Mouse (Mus musculus): ENCODE measurements around the gene Ifih1. TPM values are rescaled to one million over a fixed set of nuclear protein-coding genes. Genes with fewer than 3 reads are reported as not detected.

The Ifih1 gene
- polyA plus RNA-seq, 1 experiment from 2014 or later = 0.93 TPM

DNA sequence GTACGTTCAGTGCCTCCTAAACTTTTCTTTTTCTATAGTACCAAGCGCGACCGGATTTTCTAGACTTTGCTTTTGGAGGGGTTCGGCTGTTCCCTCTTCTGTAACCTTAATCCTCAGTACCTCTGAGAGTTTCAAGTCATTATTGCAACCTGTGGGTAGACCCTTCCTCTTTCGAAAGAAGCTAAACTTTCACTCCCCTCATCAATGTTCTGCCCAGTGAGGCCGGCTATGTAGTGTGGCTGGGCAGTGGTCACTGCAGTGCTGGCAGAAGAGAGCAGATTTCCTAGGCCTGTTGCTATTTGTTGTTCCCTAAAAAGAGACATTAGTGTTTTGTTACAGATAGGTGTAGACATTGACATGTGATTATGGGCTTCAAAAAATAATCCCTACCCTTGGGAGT is 18.8 kb upstream of the Ifih1 start:
- H3K4me1 ChIP-seq (ENCODE audit: control insufficient read depth, insufficient read depth, low read length) = no peaks in the 10 kb centered on the region
- no peak overlapping the region for H3K27ac ChIP-seq (ENCODE audit: low read depth, low read length)
- DNase-seq (ENCODE audit: low spot score, missing footprints) (no peak), ATAC-seq (ENCODE audit: low FRiP score) (no peak)
- H3K9ac ChIP-seq (ENCODE audit: low read length) = no peak overlapping the region
- H3K27me3 ChIP-seq (ENCODE audit: control insufficient read depth, insufficient read depth, low read length) = no peaks in the 10 kb centered on the region
- no peaks in the 10 kb centered on the region for H3K36me3 ChIP-seq (ENCODE audit: control insufficient read depth, insufficient read depth, low read length)
- no peak overlapping the region for H3K4me2 ChIP-seq
- WGBS = 67% methylated on average over 7 of the region's 7 CpGs
- H3K4me3 ChIP-seq (ENCODE audit: low read depth, low read length) = no peak overlapping the region
- no peaks in the 10 kb centered on the region for H3K9me3 ChIP-seq (ENCODE audit: control insufficient read depth, low read length)

DNA sequence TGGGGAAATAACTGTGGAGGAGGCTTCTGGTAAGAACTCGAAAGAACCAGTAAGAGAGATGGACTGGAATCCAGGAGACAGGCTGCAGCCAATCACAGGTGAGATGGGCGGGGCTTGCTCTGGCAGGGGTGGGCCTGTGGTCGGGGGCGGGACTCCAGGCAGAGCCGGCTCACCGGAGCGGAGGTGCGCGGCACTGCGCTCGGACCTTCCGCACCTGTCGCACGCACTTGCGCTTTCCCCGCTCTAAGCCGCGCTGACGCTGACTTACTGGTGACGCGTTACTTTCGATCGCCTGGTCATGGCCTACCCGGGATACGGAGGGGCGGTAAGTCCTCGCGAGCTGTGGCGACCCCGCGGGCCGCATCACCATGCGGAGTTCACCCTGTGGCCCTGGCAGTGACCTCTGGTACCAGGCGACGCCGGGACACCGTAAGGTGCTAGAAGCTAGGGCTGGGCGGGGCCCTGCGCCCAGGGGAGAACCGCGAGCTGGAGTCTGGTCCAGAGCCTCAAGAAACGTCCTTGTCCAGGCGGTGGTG is 18.1 kb upstream of the Ifih1 start, which contains the start of gene Gca:
Gca (plus strand) TSS at position 151 of the 536 bp plus-strand sequence.
- H3K9ac ChIP-seq (ENCODE audit: low read length) = peak within 1 kb of the TSS; percentile 54
- WGBS = under 1% methylated on average over 43 of the region's 43 CpGs
- H3K9me3 ChIP-seq (ENCODE audit: control insufficient read depth, low read length) = no peaks in the 10 kb centered on the region
- H3K4me2 ChIP-seq = peak within 1 kb of the TSS; percentile 85
- ATAC-seq (ENCODE audit: low FRiP score) (peak; percentile 98), DNase-seq (ENCODE audit: low spot score, missing footprints) (peak; percentile 97)
- H3K4me3 ChIP-seq (ENCODE audit: low read depth, low read length) = peak within 1 kb of the TSS; percentile 53
- no peak within 1 kb of the TSS for H3K27ac ChIP-seq (ENCODE audit: low read depth, low read length)
- H3K36me3 ChIP-seq (ENCODE audit: control insufficient read depth, insufficient read depth, low read length) = no peaks in the 10 kb centered on the region
- H3K27me3 ChIP-seq (ENCODE audit: control insufficient read depth, insufficient read depth, low read length) = no peaks in the 10 kb centered on the region
- H3K4me1 ChIP-seq (ENCODE audit: control insufficient read depth, insufficient read depth, low read length) = no peaks in the 10 kb centered on the region

DNA sequence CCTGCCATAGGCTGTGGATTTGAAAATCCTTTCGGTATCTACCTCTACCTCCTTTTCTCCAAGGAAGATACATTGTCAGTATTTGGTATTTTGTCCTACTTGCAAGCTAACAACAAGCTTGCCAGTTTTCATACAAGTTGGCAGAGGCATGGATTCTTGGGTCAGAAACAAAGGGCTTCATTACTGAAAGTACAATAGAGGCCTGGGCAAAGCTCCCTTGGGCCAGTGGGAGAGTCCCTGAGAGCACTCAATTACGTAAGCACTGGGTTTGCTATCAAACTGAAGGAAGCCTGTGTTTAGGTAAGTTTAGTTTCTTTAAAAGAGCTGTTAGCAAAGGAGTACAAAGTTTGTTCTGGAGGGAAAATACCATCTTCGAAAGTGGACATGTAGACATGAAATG is 16.5 kb upstream of the Ifih1 start:
- DNase-seq (ENCODE audit: low spot score, missing footprints) = no peak
- 88% methylated on average over 3 of the region's 3 CpGs for WGBS
- Histone ChIP-seq H3K27ac (ENCODE audit: low read depth, low read length) (no peak overlapping the region), H3K9ac (ENCODE audit: low read length) (no peak overlapping the region), H3K9me3 (ENCODE audit: control insufficient read depth, low read length) (no peaks in the 10 kb centered on the region), H3K4me3 (ENCODE audit: low read depth, low read length) (no peak overlapping the region), H3K27me3 (ENCODE audit: control insufficient read depth, insufficient read depth, low read length) (no peaks in the 10 kb centered on the region), H3K4me2 (no peak overlapping the region), H3K4me1 (ENCODE audit: control insufficient read depth, insufficient read depth, low read length) (no peaks in the 10 kb centered on the region), H3K36me3 (ENCODE audit: control insufficient read depth, insufficient read depth, low read length) (no peaks in the 10 kb centered on the region)
- no peak for ATAC-seq (ENCODE audit: low FRiP score)

DNA sequence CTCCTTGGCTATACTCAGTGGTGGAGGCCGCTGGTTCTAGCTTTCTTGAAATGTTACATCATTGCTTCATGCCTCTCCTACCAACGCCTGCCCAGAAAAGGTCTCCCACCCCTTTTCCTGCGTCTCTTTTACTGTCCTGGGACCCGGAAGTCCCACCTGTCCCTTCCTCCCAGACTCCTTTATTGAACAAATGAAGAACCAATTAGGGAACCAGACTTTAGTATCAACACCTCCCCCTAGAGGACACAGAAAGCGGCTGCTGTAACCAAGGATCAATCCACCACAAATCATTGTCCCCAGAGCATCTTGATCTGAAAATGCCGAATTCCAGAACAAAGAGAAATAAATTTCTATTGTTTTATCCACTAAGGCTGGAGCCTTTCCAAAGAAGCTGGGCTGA is 14.5 kb upstream of the Ifih1 start:
- H3K4me3 ChIP-seq (ENCODE audit: low read depth, low read length) = no peak overlapping the region
- DNase-seq (ENCODE audit: low spot score, missing footprints) = no peak
- H3K27me3 ChIP-seq (ENCODE audit: control insufficient read depth, insufficient read depth, low read length) = no peaks in the 10 kb centered on the region
- no peak overlapping the region for H3K4me2 ChIP-seq
- H3K4me1 ChIP-seq (ENCODE audit: control insufficient read depth, insufficient read depth, low read length) = no peaks in the 10 kb centered on the region
- H3K36me3 ChIP-seq (ENCODE audit: control insufficient read depth, insufficient read depth, low read length) = no peaks in the 10 kb centered on the region
- 53% methylated on average over 6 of the region's 6 CpGs for WGBS
- H3K27ac ChIP-seq (ENCODE audit: low read depth, low read length) = no peak overlapping the region
- H3K9ac ChIP-seq (ENCODE audit: low read length) = no peak overlapping the region
- no peaks in the 10 kb centered on the region for H3K9me3 ChIP-seq (ENCODE audit: control insufficient read depth, low read length)
- no peak for ATAC-seq (ENCODE audit: low FRiP score)

DNA sequence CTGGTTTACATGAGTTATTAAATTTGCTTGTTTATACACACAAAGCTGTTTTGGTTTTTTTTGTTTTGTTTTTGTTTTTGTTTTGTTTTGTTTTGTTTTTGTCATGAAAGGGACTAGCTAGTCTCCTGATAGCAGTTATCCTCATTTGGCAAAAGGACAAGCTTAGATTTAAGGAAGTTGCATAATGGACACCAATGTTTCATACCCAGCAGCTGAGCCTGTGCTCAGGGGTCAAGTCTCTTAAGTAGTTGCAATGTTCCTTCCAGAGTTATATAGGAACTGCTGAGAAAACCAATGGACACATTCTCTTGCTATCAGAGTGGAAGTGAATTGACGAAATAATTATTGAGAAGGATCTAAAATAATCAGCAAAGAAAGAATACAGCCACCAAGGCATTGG is 10.0 kb upstream of the Ifih1 start:
- no peak overlapping the region for H3K9ac ChIP-seq (ENCODE audit: low read length)
- WGBS = 59% methylated on average over 1 of the region's 1 CpGs
- no peaks in the 10 kb centered on the region for H3K9me3 ChIP-seq (ENCODE audit: control insufficient read depth, low read length)
- H3K4me3 ChIP-seq (ENCODE audit: low read depth, low read length) = no peak overlapping the region
- no peak overlapping the region for H3K27ac ChIP-seq (ENCODE audit: low read depth, low read length)
- no peak overlapping the region for H3K4me2 ChIP-seq
- ATAC-seq (ENCODE audit: low FRiP score) (no peak), DNase-seq (ENCODE audit: low spot score, missing footprints) (no peak)
- no peaks in the 10 kb centered on the region for H3K27me3 ChIP-seq (ENCODE audit: control insufficient read depth, insufficient read depth, low read length)
- no peaks in the 10 kb centered on the region for H3K36me3 ChIP-seq (ENCODE audit: control insufficient read depth, insufficient read depth, low read length)
- H3K4me1 ChIP-seq (ENCODE audit: control insufficient read depth, insufficient read depth, low read length) = no peaks in the 10 kb centered on the region

DNA sequence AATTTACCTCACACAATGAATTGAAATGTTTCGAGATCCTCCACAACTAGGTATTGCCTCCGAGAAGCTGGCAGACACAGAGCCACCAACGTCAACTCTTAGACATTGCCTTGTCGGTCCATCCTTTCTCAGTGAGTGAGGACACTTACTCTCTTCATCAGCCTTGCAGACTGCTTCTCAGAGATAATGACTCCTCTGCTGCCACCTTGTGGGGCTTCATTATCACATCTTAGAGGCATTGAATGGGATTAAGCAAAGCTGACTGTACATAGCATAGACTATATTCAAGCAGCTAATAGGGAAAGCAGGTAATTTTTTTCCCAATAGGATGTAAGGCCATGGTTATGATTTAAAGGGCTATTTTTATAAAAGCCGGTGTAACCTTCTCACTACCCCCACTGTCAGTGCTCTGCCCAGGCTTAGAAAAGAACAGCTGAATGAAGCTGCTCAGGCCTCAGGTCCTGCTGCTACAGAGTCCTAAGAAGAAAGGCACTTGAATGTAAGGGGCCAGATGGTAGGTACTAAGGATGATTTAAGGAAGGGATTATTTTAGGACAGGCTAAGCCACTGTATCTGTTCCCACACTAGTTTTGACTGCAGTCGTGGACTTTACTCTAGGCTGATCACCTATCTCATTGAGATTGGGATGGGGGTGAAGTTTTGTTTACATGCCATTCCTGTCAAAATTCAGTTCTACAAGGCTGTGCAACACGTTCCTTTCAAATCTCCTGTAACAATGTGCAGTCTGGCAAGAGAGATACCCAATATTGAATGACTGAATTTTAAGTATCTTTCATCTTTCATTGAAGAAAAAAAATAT is 8.7 kb upstream of the Ifih1 start:
- Histone ChIP-seq H3K27ac (ENCODE audit: low read depth, low read length) (no peak overlapping the region), H3K4me1 (ENCODE audit: control insufficient read depth, insufficient read depth, low read length) (no peaks in the 10 kb centered on the region), H3K27me3 (ENCODE audit: control insufficient read depth, insufficient read depth, low read length) (no peaks in the 10 kb centered on the region), H3K36me3 (ENCODE audit: control insufficient read depth, insufficient read depth, low read length) (no peaks in the 10 kb centered on the region), H3K9me3 (ENCODE audit: control insufficient read depth, low read length) (no peaks in the 10 kb centered on the region), H3K4me2 (no peak overlapping the region), H3K9ac (ENCODE audit: low read length) (no peak overlapping the region), H3K4me3 (ENCODE audit: low read depth, low read length) (no peak overlapping the region)
- ATAC-seq (ENCODE audit: low FRiP score) = peak; percentile 85
- 53% methylated on average over 7 of the region's 7 CpGs for WGBS
- peak; percentile 89 for DNase-seq (ENCODE audit: low spot score, missing footprints)

DNA sequence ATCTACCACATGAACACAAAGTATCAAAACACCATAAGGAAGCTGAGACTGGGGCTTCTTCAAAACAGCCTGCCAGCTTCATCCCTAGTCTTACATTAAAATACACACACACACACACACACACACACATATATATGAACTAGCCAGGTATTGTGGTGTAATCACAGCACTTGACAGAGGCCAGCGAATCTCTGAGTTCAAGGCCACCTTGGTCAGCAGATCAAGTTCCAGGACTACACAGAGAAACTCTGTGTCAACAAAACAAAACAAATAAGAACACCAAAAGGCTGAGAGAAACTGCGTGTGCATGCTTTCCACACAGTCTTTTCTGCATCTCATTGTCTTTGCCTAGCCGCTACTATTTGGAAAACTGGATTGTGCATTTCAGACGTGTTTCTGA is 6.4 kb upstream of the Ifih1 start:
- H3K4me3 ChIP-seq (ENCODE audit: low read depth, low read length) = no peak overlapping the region
- H3K4me2 ChIP-seq = no peak overlapping the region
- no peak overlapping the region for H3K9ac ChIP-seq (ENCODE audit: low read length)
- H3K9me3 ChIP-seq (ENCODE audit: control insufficient read depth, low read length) = no peaks in the 10 kb centered on the region
- 86% methylated on average over 4 of the region's 4 CpGs for whole genome bisulfite sequencing
- H3K4me1 ChIP-seq (ENCODE audit: control insufficient read depth, insufficient read depth, low read length) = no peaks in the 10 kb centered on the region
- H3K27ac ChIP-seq (ENCODE audit: low read depth, low read length) = no peak overlapping the region
- DNase-seq (ENCODE audit: low spot score, missing footprints) (no peak), ATAC-seq (ENCODE audit: low FRiP score) (no peak)
- no peaks in the 10 kb centered on the region for H3K36me3 ChIP-seq (ENCODE audit: control insufficient read depth, insufficient read depth, low read length)
- no peaks in the 10 kb centered on the region for H3K27me3 ChIP-seq (ENCODE audit: control insufficient read depth, insufficient read depth, low read length)

DNA sequence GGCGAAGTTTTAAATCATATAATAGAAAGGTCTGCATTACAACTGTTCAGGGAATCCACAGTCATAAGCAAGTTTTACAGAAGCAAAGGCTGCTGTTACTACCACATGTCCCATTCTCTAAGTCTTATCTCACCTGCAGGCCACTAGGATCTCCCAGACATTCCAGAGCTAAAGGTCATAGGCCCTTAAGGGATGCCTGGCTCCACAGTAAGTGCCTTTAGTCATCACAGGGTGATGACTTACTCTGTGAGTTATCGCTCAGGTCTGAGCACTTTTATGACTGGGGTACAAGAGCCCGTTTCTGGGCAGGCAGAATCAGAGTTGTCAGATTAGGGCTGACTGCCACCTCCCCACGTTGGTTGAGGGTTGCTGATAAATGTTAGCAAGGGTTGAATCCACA is 5.8 kb upstream of the Ifih1 start:
- no peaks in the 10 kb centered on the region for H3K36me3 ChIP-seq (ENCODE audit: control insufficient read depth, insufficient read depth, low read length)
- no peak overlapping the region for H3K4me3 ChIP-seq (ENCODE audit: low read depth, low read length)
- ATAC-seq (ENCODE audit: low FRiP score) = no peak
- H3K27me3 ChIP-seq (ENCODE audit: control insufficient read depth, insufficient read depth, low read length) = no peaks in the 10 kb centered on the region
- no peak overlapping the region for H3K9ac ChIP-seq (ENCODE audit: low read length)
- H3K27ac ChIP-seq (ENCODE audit: low read depth, low read length) = no peak overlapping the region
- H3K9me3 ChIP-seq (ENCODE audit: control insufficient read depth, low read length) = no peaks in the 10 kb centered on the region
- 81% methylated on average over 4 of the region's 4 CpGs for WGBS
- H3K4me2 ChIP-seq = no peak overlapping the region
- DNase-seq (ENCODE audit: low spot score, missing footprints) = no peak
- H3K4me1 ChIP-seq (ENCODE audit: control insufficient read depth, insufficient read depth, low read length) = no peaks in the 10 kb centered on the region; the same call in 1 of the 2 replicates

DNA sequence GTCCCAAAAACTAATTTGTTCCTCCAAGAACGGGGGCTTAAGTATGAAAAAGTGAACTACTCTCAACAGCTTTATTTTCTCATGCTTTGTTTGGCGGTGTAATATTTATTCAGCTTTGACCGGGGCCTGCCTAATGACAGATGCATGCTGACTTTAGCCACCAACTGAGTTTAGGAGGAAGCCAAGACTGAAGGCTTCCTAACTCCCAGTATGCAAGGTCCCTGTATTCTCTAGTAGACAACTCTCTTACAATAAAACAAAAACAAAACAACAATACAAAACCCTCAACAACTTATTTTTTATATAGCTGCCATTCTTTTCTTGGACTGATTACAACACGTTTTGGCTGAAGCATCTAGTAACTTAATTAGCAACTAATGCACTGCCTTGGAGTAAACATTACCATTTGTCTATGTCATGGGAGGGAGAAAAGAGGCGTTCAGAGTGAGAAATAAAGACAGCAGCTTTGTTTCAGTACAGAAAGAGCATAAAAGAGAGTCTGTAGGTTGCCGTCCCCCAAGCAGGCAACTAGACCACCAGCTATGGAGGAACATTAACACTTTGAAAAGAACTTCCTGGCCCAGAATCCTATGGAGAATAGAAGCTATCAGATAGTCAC is 725 bp upstream of the Ifih1 start:
- ATAC-seq (ENCODE audit: low FRiP score) = peak; percentile 20; the same call in 1 of the 2 replicates
- peak overlapping the region; percentile 50; the same call in 1 of the 2 replicates for H3K9ac ChIP-seq (ENCODE audit: low read length)
- WGBS = 19% methylated on average over 6 of the region's 6 CpGs
- H3K4me3 ChIP-seq (ENCODE audit: low read depth, low read length) = peak overlapping the region; percentile 49
- H3K4me2 ChIP-seq = peak overlapping the region; percentile 65
- DNase-seq (ENCODE audit: low spot score, missing footprints) = no peak
- H3K9me3 ChIP-seq (ENCODE audit: control insufficient read depth, low read length) = no peaks in the 10 kb centered on the region
- peaks cover 4% of the 10 kb centered on the region; the same call in 1 of the 2 replicates for H3K27me3 ChIP-seq (ENCODE audit: control insufficient read depth, insufficient read depth, low read length)
- H3K36me3 ChIP-seq (ENCODE audit: control insufficient read depth, insufficient read depth, low read length) = no peaks in the 10 kb centered on the region
- no peak overlapping the region for H3K27ac ChIP-seq (ENCODE audit: low read depth, low read length)
- peaks cover 2% of the 10 kb centered on the region for H3K4me1 ChIP-seq (ENCODE audit: control insufficient read depth, insufficient read depth, low read length)
